Mouse (Mus musculus): ENCODE results near the gene Rpl38. TPM values are rescaled to one million over a fixed set of nuclear protein-coding genes. Genes with fewer than 3 reads are reported as not detected.

Rpl38 gene
- polyA plus RNA-seq, 1 experiment from 2014 or later = 926 TPM

DNA sequence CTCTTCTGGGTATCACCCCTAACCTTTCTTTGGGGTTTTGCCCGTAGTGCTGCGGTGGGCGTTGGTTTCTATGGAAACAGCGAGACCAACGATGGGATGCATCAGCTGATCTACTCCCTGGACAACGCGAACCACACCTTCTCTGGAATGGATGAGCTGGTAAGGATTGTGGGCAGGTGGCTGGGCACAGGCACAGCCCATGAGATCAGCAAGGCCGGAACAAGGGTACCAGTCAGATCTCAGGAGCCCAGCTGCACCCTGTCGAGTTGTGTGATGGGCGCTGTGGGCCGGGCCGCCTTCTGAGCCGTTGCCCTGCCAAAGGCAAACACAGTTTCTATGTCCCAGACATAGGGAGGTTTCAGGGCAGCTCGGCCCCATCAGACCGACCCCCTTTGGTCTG is 21.9 kb downstream of the Rpl38 start:
- H3K4me2 ChIP-seq (ENCODE audit: low read depth, low read length) = no peak overlapping the region
- H3K27me3 ChIP-seq (replicated peaks; ENCODE audit: control insufficient read depth, insufficient read depth, low read length) = no peaks in the 10 kb centered on the region
- WGBS = 93% methylated on average over 15 of the region's 15 CpGs
- H3K4me3 ChIP-seq (ENCODE audit: low read length) = no peak overlapping the region
- no peak overlapping the region for H3K27ac ChIP-seq (ENCODE audit: low read length)
- H3K36me3 ChIP-seq (ENCODE audit: control insufficient read depth, insufficient read depth, low read length) = peaks cover 6% of the 10 kb centered on the region; the same call in 1 of the 2 replicates
- H3K4me1 ChIP-seq (ENCODE audit: control insufficient read depth, insufficient read depth, low read length) = peaks cover 6% of the 10 kb centered on the region
- no peak for ATAC-seq
- no peak overlapping the region for H3K9ac ChIP-seq (ENCODE audit: low read depth, low read length)
- no peaks in the 10 kb centered on the region for H3K9me3 ChIP-seq (ENCODE audit: control insufficient read depth, low read length)

DNA sequence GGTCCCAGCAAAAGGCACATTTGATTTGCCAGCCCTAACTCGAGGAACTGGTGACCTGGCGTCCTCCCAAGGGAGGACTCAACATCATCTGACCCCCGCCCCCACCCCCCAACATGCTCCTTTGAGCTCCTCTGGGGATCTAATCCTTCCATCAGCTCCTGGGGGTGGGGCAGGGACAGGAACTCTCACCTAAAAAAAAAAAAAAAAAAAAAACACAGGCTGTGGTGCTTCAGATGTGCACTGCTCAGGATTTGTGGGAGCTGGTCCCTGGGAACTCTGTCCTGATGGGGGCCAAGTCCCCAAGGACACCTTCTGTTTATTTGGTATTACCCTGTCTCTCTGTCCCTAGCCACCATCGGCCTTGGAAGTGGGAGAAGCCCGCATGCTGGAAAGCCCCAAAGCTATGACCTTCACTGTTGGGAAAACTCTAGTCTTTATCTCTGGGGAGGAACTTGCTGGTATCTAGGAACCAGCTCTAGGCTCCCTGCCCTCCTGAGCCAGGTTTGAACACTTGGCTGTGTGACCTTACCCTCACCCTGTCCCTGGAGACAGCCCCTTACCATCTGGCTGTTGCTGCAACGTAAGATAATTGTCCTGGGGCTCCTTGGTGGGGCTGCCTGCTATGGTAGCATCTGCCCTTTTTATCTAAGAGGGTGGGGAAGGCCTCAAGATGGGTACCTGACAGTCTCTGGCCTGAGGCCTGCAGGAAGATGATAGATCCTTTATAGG is 23.3 kb downstream of the Rpl38 start:
- Histone ChIP-seq H3K27me3 (replicated peaks; ENCODE audit: control insufficient read depth, insufficient read depth, low read length) (no peaks in the 10 kb centered on the region), H3K36me3 (ENCODE audit: control insufficient read depth, insufficient read depth, low read length) (peaks cover 10% of the 10 kb centered on the region), H3K9ac (ENCODE audit: low read depth, low read length) (no peak overlapping the region), H3K4me2 (ENCODE audit: low read depth, low read length) (no peak overlapping the region), H3K4me3 (ENCODE audit: low read length) (no peak overlapping the region), H3K27ac (ENCODE audit: low read length) (no peak overlapping the region), H3K9me3 (ENCODE audit: control insufficient read depth, low read length) (no peaks in the 10 kb centered on the region), H3K4me1 (ENCODE audit: control insufficient read depth, insufficient read depth, low read length) (peaks cover 6% of the 10 kb centered on the region)
- 58% methylated on average over 6 of the region's 6 CpGs for WGBS
- no peak for ATAC-seq

DNA sequence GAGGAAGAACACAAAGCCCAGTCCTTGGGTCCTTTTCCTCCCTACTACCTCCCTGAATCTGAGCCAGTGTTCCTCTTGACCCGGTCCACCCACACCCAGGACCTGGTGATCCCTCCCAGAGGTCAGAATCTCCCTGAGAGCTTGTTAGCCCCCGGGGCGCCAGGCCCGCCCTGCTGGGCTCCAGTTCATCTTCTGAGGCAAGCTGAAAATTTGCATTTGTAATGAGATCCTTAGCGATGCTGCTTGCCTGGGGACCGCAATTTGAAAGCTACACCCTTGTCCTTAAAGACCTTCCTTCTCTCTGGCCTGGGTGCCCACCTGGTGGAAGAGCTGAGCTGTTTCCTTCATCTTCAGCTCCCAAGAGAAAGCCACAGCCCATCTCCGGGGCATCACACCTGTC is 24.3 kb downstream of the Rpl38 start:
- ATAC-seq = no peak

DNA sequence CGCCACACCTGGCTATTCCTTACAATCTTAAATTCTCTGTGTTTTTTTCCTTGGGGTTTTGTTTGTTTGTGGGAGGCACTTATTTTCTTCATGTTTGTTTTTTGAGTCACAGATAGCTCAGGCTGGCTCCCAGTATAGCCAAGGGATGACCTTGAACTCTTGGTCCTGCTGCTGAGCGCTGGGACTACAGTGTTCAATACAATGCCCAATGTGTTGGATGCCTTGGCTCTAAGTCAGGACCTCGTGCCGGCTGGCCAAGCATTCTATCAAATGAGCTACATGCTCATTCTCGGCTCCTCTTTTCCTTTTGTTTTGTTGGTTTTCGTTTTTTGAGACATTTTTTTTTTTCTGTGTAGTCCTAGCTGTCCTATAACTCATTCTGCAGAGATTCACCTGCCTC is 25.1 kb downstream of the Rpl38 start:
- H3K4me3 ChIP-seq (ENCODE audit: low read length) = no peak overlapping the region
- no peaks in the 10 kb centered on the region for H3K27me3 ChIP-seq (replicated peaks; ENCODE audit: control insufficient read depth, insufficient read depth, low read length)
- no peaks in the 10 kb centered on the region for H3K9me3 ChIP-seq (ENCODE audit: control insufficient read depth, low read length)
- H3K4me1 ChIP-seq (ENCODE audit: control insufficient read depth, insufficient read depth, low read length) = no peaks in the 10 kb centered on the region
- H3K27ac ChIP-seq (ENCODE audit: low read length) = no peak overlapping the region
- 92% methylated on average over 6 of the region's 6 CpGs for WGBS
- peaks cover 13% of the 10 kb centered on the region for H3K36me3 ChIP-seq (ENCODE audit: control insufficient read depth, insufficient read depth, low read length)
- ATAC-seq = no peak
- H3K9ac ChIP-seq (ENCODE audit: low read depth, low read length) = no peak overlapping the region
- no peak overlapping the region for H3K4me2 ChIP-seq (ENCODE audit: low read depth, low read length)

More for the DNA sequence above, 24.3 kb downstream of the Rpl38 start:
- Histone ChIP-seq H3K9me3 (ENCODE audit: control insufficient read depth, low read length) (no peaks in the 10 kb centered on the region), H3K36me3 (ENCODE audit: control insufficient read depth, insufficient read depth, low read length) (peaks cover 13% of the 10 kb centered on the region), H3K4me3 (ENCODE audit: low read length) (no peak overlapping the region), H3K27ac (ENCODE audit: low read length) (no peak overlapping the region), H3K27me3 (replicated peaks; ENCODE audit: control insufficient read depth, insufficient read depth, low read length) (no peaks in the 10 kb centered on the region), H3K4me2 (ENCODE audit: low read depth, low read length) (no peak overlapping the region), H3K9ac (ENCODE audit: low read depth, low read length) (no peak overlapping the region), H3K4me1 (ENCODE audit: control insufficient read depth, insufficient read depth, low read length) (peaks cover 5% of the 10 kb centered on the region; the same call in 1 of the 2 replicates)
- 55% methylated on average over 7 of the region's 7 CpGs for WGBS

DNA sequence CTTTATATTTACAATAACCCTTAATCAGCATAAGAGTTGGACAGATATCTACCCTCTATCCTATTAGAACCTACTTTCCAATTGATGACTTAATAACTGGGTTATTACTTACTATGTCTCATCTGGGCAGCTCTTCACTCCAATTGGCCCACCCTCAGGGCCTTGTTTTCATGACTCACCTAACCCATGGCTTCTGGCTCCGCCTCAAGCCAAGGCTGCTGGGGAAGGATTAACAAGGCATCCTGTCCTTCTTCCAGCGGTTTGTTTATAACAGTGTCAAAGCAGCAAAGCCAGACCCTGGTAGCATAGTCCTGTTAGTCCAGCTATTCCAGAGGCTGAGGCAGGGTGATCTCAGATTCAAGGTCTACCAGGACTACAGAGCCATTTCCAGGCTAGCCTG is 26.1 kb downstream of the Rpl38 start:
- Histone ChIP-seq H3K4me3 (ENCODE audit: low read length) (no peak overlapping the region), H3K4me2 (ENCODE audit: low read depth, low read length) (no peak overlapping the region), H3K36me3 (ENCODE audit: control insufficient read depth, insufficient read depth, low read length) (peaks cover 13% of the 10 kb centered on the region), H3K9ac (ENCODE audit: low read depth, low read length) (no peak overlapping the region), H3K4me1 (ENCODE audit: control insufficient read depth, insufficient read depth, low read length) (no peaks in the 10 kb centered on the region), H3K9me3 (ENCODE audit: control insufficient read depth, low read length) (no peaks in the 10 kb centered on the region), H3K27me3 (replicated peaks; ENCODE audit: control insufficient read depth, insufficient read depth, low read length) (no peaks in the 10 kb centered on the region), H3K27ac (ENCODE audit: low read length) (no peak overlapping the region)
- WGBS = 75% methylated on average over 2 of the region's 2 CpGs
- no peak for ATAC-seq

DNA sequence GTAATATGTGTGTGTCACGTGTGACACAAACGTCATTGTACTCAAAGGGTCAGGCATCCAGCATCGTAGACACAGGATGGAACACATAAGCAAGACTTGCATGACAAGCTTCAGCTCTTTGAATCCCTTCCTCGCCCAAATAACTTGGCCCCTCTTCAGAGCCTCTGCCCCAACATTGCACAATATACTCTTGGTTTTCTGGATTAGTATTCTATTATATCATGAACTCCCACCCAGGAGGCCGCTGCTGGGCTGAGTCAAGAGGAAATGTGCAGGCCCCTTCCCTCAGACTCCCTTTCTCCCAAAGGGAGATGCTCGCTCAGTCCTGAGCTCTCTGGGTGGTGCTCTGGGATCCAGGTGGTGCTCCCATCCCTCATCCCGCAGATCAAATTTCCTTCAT is 30.2 kb downstream of the Rpl38 start:
- Histone ChIP-seq H3K9ac (ENCODE audit: low read depth, low read length) (no peak overlapping the region), H3K27ac (ENCODE audit: low read length) (no peak overlapping the region), H3K9me3 (ENCODE audit: control insufficient read depth, low read length) (no peaks in the 10 kb centered on the region), H3K36me3 (ENCODE audit: control insufficient read depth, insufficient read depth, low read length) (peaks cover 9% of the 10 kb centered on the region), H3K4me3 (ENCODE audit: low read length) (no peak overlapping the region), H3K4me2 (ENCODE audit: low read depth, low read length) (no peak overlapping the region), H3K4me1 (ENCODE audit: control insufficient read depth, insufficient read depth, low read length) (no peaks in the 10 kb centered on the region), H3K27me3 (replicated peaks; ENCODE audit: control insufficient read depth, insufficient read depth, low read length) (no peaks in the 10 kb centered on the region)
- WGBS = 93% methylated on average over 7 of the region's 7 CpGs
- no peak for ATAC-seq

DNA sequence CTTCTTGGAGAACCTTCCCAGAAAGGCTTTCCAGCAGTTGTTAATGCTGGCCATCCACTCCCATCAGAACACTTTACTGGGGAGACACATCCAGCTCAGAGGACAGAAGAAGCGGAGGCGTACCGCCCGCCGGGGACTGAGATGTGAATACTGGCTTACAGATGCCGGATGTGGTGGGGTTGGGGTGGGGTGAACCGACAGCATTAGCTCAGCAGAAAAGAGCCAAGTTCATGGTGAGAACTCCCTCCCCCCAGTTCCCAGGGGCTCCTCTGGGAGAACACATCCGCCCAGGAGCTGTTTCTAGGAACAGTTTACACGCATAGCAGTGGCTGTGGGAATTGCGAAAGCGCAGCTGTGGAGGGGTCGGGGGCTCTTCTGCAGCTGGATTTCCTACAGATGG is 31.2 kb downstream of the Rpl38 start:
- H3K4me2 ChIP-seq (ENCODE audit: low read depth, low read length) = no peak overlapping the region
- peak; percentile 46; the same call in 1 of the 2 replicates for ATAC-seq
- WGBS = 70% methylated on average over 12 of the region's 12 CpGs
- H3K9ac ChIP-seq (ENCODE audit: low read depth, low read length) = no peak overlapping the region
- H3K27me3 ChIP-seq (replicated peaks; ENCODE audit: control insufficient read depth, insufficient read depth, low read length) = no peaks in the 10 kb centered on the region
- H3K4me1 ChIP-seq (ENCODE audit: control insufficient read depth, insufficient read depth, low read length) = no peaks in the 10 kb centered on the region
- H3K27ac ChIP-seq (ENCODE audit: low read length) = no peak overlapping the region
- H3K4me3 ChIP-seq (ENCODE audit: low read length) = no peak overlapping the region
- H3K36me3 ChIP-seq (ENCODE audit: control insufficient read depth, insufficient read depth, low read length) = peaks cover 7% of the 10 kb centered on the region; the same call in 1 of the 2 replicates
- no peaks in the 10 kb centered on the region for H3K9me3 ChIP-seq (ENCODE audit: control insufficient read depth, low read length)

DNA sequence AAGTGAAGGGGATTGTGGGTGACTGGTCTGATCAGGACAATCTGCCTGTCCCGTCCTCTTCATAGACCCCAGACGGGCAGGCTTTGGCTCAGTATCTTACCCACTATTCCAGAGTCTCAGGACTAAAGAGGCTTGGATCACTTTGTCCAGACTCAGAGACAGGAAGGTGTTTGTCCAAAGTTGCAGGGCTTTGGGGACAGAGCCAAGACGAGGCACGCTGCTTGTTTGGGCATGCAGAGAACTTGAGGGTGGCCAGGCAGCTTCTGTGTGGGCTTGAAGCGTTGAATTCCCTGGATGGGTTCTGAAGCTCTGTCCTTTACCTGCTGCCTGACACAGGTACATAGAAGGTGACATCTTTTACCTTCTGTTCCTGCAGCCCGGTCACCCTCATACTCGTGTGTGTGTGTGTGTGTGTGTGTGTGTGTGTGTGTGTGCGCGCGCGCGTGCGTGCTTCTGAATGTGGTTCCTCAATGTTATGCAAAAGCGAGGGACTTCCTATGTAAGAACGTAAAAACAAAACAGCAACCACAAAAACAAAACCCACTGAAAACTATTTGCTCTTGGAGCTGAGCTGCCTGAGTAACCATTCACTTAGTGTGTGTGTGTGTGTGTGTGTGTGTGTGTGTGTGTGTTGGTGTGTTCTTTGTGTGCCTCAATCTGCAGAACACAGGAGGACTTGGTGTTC is 34.1 kb downstream of the Rpl38 start:
- H3K27ac ChIP-seq (ENCODE audit: low read length) = no peak overlapping the region
- no peak overlapping the region for H3K4me2 ChIP-seq (ENCODE audit: low read depth, low read length)
- ATAC-seq = no peak
- no peak overlapping the region for H3K9ac ChIP-seq (ENCODE audit: low read depth, low read length)
- WGBS = 86% methylated on average over 15 of the region's 15 CpGs
- no peaks in the 10 kb centered on the region for H3K36me3 ChIP-seq (ENCODE audit: control insufficient read depth, insufficient read depth, low read length)
- H3K4me3 ChIP-seq (ENCODE audit: low read length) = no peak overlapping the region
- H3K9me3 ChIP-seq (ENCODE audit: control insufficient read depth, low read length) = no peaks in the 10 kb centered on the region
- no peaks in the 10 kb centered on the region for H3K4me1 ChIP-seq (ENCODE audit: control insufficient read depth, insufficient read depth, low read length)
- H3K27me3 ChIP-seq (replicated peaks; ENCODE audit: control insufficient read depth, insufficient read depth, low read length) = no peaks in the 10 kb centered on the region

DNA sequence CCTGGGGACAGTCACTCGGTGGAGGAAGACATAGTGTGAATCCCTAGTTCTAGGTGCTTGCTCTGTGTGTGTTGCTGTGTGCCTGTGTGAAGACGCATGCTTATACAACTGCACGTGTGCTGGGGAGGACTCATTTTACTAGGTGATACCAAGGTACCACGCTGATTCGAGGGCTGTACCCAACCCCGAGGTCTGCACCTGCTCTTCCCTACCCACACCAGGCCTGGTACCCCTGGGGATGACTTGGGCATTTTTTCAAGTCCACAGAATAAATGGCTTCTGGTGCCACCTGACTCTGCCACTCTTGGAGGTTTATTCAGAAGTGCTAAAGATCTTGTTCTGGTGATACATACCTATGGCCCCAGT is 34.7 kb downstream of the Rpl38 start:
- ATAC-seq = no peak
- no peaks in the 10 kb centered on the region for H3K4me1 ChIP-seq (ENCODE audit: control insufficient read depth, insufficient read depth, low read length)
- WGBS = 87% methylated on average over 6 of the region's 6 CpGs
- no peak overlapping the region for H3K4me2 ChIP-seq (ENCODE audit: low read depth, low read length)
- no peaks in the 10 kb centered on the region for H3K36me3 ChIP-seq (ENCODE audit: control insufficient read depth, insufficient read depth, low read length)
- H3K9ac ChIP-seq (ENCODE audit: low read depth, low read length) = no peak overlapping the region
- H3K27me3 ChIP-seq (replicated peaks; ENCODE audit: control insufficient read depth, insufficient read depth, low read length) = no peaks in the 10 kb centered on the region
- no peak overlapping the region for H3K4me3 ChIP-seq (ENCODE audit: low read length)
- H3K9me3 ChIP-seq (ENCODE audit: control insufficient read depth, low read length) = no peaks in the 10 kb centered on the region
- no peak overlapping the region for H3K27ac ChIP-seq (ENCODE audit: low read length)

All from intestine, embryonic 16.5 days (tissue).